Mouse (Mus musculus): ENCODE data around the gene Tut7.
A peak's percentile ranks its signal among the peaks of the same experiment; 100 is the strongest.
"Not testable (repeated sequence)": the region's sequence is repeated elsewhere in the genome, so short reads cannot be mapped to it uniquely, and the experiment has no call there.

Gene Tut7

GRCm38 (mm10) chr13:59741096-59741495 is 81.9 kb downstream of the Tut7 start:
- TF ChIP-seq CTCF (conservative IDR thresholded peaks at IDR 0.05; ENCODE audit: low read length), result no peak
- no peak for TF ChIP-seq POU5F1 (IDR thresholded peaks at IDR 0.05; ENCODE audit: borderline replicate concordance, low read length)
- no peak for TF ChIP-seq NANOG (IDR thresholded peaks at IDR 0.05; ENCODE audit: borderline replicate concordance, low read length)
- H3K27me3 ChIP-seq (ENCODE audit: insufficient read depth, low read length), result no peaks in the 10 kb centered on the region
- H3K4me1 ChIP-seq (replicated peaks; ENCODE audit: low read depth, low read length), result no peaks in the 10 kb centered on the region
- H3K4me3 ChIP-seq (replicated peaks; ENCODE audit: low read length), result no peak overlapping the region
- H3K9me3 ChIP-seq (ENCODE audit: low read length), result no peaks in the 10 kb centered on the region
- no peaks in the 10 kb centered on the region for H3K36me3 ChIP-seq (ENCODE audit: insufficient read depth, low read length)

DNA sequence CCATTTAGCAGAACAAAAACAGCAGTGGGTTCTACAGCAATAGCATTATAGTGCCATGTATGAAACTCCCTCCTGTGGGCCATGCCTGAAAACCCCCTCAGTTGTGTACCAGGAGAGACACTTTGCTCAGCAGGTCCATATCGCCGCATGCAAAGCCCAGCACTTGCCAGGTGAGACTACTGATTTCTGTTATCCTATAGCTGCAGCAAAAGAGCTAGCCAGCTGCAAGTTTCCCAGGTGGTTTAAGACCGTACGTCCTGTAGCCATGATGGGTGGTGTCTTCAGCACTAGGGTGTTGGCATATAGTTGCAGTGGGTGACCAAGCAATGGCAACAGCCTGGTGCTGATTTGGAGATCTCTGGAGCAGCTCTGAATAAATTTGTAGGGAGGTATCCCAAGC is 83.5 kb downstream of the Tut7 start:
- Histone ChIP-seq H3K9me3 (ENCODE audit: low read length) (no peaks in the 10 kb centered on the region), H3K4me1 (replicated peaks; ENCODE audit: low read depth, low read length) (peaks cover 13% of the 10 kb centered on the region), H3K4me3 (replicated peaks; ENCODE audit: low read length) (no peak overlapping the region), H3K27me3 (ENCODE audit: insufficient read depth, low read length) (no peaks in the 10 kb centered on the region), H3K36me3 (ENCODE audit: insufficient read depth, low read length) (no peaks in the 10 kb centered on the region)
- TF ChIP-seq CTCF (conservative IDR thresholded peaks at IDR 0.05; ENCODE audit: low read length), result no peak
- TF ChIP-seq POU5F1 (IDR thresholded peaks at IDR 0.05; ENCODE audit: borderline replicate concordance, low read length), result no peak
- no peak for TF ChIP-seq NANOG (IDR thresholded peaks at IDR 0.05; ENCODE audit: borderline replicate concordance, low read length)

DNA sequence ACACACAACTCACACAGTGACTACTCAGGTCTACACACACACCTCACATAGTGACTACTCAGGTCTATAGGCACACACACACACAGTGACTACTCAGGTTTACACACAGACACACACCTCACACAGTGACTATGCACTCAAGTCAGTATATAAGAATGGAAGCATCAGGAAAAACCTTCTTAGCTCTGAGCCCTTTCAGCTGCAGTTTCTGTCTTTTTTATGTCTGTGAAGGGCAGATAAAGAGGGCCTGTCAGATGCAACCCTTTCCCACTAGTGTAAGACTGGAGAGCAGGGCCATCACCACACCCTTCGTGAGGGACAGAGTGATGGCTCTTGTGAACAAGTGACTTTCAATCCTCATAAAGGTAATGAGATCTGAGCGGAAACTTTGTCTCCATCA is 84.5 kb downstream of the Tut7 start:
- Histone ChIP-seq H3K36me3 (ENCODE audit: insufficient read depth, low read length) (no peaks in the 10 kb centered on the region), H3K27me3 (ENCODE audit: insufficient read depth, low read length) (no peaks in the 10 kb centered on the region), H3K4me1 (replicated peaks; ENCODE audit: low read depth, low read length) (peaks cover 22% of the 10 kb centered on the region), H3K4me3 (replicated peaks; ENCODE audit: low read length) (no peak overlapping the region), H3K9me3 (ENCODE audit: low read length) (no peaks in the 10 kb centered on the region)
- TF ChIP-seq CTCF (conservative IDR thresholded peaks at IDR 0.05; ENCODE audit: low read length) (no peak), POU5F1 (IDR thresholded peaks at IDR 0.05; ENCODE audit: borderline replicate concordance, low read length) (no peak), NANOG (IDR thresholded peaks at IDR 0.05; ENCODE audit: borderline replicate concordance, low read length) (no peak)

GRCm38 (mm10) chr13:59735190-59735589 is 87.8 kb downstream of the Tut7 start:
- peaks cover 41% of the 10 kb centered on the region for H3K4me1 ChIP-seq (replicated peaks; ENCODE audit: low read depth, low read length)
- H3K36me3 ChIP-seq (ENCODE audit: insufficient read depth, low read length), result no peaks in the 10 kb centered on the region
- no peak for TF ChIP-seq NANOG (IDR thresholded peaks at IDR 0.05; ENCODE audit: borderline replicate concordance, low read length)
- TF ChIP-seq POU5F1 (IDR thresholded peaks at IDR 0.05; ENCODE audit: borderline replicate concordance, low read length), result no peak
- TF ChIP-seq CTCF (conservative IDR thresholded peaks at IDR 0.05; ENCODE audit: low read length), result no peak
- no peak overlapping the region for H3K4me3 ChIP-seq (replicated peaks; ENCODE audit: low read length)
- H3K9me3 ChIP-seq (ENCODE audit: low read length), result no peaks in the 10 kb centered on the region
- H3K27me3 ChIP-seq (ENCODE audit: insufficient read depth, low read length), result no peaks in the 10 kb centered on the region

DNA sequence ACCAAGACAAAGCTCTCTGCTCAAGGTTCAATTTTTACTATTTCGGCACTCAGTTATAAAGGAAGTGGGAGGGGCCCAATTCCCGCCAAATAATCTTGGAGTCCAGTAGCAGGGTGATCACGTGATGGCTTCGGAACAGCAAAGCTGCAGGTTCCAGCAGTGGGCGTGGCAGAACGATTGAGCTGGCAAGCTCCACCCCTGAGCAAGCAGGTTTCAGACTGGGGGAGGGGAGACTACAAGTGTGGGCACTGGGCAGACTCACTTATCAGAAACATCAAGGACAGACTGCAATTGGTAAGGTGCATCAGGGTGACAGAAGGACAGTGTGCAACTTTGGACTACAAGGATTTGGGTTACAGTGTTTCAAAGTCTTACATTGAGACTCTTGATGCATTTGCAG is 88.6 kb downstream of the Tut7 start:
- H3K36me3 ChIP-seq (ENCODE audit: insufficient read depth, low read length); H3K27me3 ChIP-seq (ENCODE audit: insufficient read depth, low read length); H3K9me3 ChIP-seq (ENCODE audit: low read length): not testable (repeated sequence)
- peaks cover 44% of the 10 kb centered on the region for H3K4me1 ChIP-seq (replicated peaks; ENCODE audit: low read depth, low read length)
- H3K4me3 ChIP-seq (replicated peaks; ENCODE audit: low read length), result peak overlapping the region; percentile 11; the same call in 1 of the 2 replicates

GRCm38 (mm10) chr13:59733936-59734335 is 89.0 kb downstream of the Tut7 start:
- no peaks in the 10 kb centered on the region for H3K9me3 ChIP-seq (ENCODE audit: low read length)
- no peak for TF ChIP-seq CTCF (conservative IDR thresholded peaks at IDR 0.05; ENCODE audit: low read length)
- TF ChIP-seq POU5F1 (IDR thresholded peaks at IDR 0.05; ENCODE audit: borderline replicate concordance, low read length), result no peak
- no peak for TF ChIP-seq NANOG (IDR thresholded peaks at IDR 0.05; ENCODE audit: borderline replicate concordance, low read length)
- peaks cover 44% of the 10 kb centered on the region for H3K4me1 ChIP-seq (replicated peaks; ENCODE audit: low read depth, low read length)
- no peaks in the 10 kb centered on the region for H3K36me3 ChIP-seq (ENCODE audit: insufficient read depth, low read length)
- no peak overlapping the region for H3K4me3 ChIP-seq (replicated peaks; ENCODE audit: low read length)
- H3K27me3 ChIP-seq (ENCODE audit: insufficient read depth, low read length), result no peaks in the 10 kb centered on the region

DNA sequence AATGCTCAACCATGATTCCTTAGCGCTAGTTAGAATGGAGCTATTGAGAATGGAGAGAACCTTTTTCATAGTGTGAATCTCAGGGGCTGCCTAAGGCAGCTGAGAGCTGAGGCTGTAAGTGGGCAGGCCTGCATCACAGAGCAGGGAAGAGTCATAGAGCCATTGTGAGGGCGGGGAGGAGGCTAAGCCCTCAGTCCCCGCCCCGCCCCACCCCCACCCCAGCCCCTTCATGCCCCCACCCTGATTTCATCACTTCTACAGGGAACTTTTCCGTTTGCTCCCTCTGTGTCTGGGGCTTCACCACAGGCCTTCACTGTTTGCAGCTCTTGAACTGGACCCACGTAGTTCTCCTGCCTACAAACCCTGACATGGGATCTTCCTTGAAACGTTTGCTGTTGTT is 91.3 kb downstream of the Tut7 start, which contains the start of gene Spata31d1d:
Gene Spata31d1d, minus strand, starts transcription at position 101 of the 400 bp plus-strand sequence.
- no peaks in the 10 kb centered on the region for H3K36me3 ChIP-seq (ENCODE audit: insufficient read depth, low read length)
- peaks cover 67% of the 10 kb centered on the region for H3K4me1 ChIP-seq (replicated peaks; ENCODE audit: low read depth, low read length)
- H3K27me3 ChIP-seq (ENCODE audit: insufficient read depth, low read length), result peaks cover 5% of the 10 kb centered on the region; the same call in 1 of the 2 replicates
- H3K4me3 ChIP-seq (replicated peaks; ENCODE audit: low read length), result no peak within 1 kb of the TSS
- no peaks in the 10 kb centered on the region for H3K9me3 ChIP-seq (ENCODE audit: low read length)
- TF ChIP-seq POU5F1 (IDR thresholded peaks at IDR 0.05; ENCODE audit: borderline replicate concordance, low read length), result no peak
- TF ChIP-seq CTCF (conservative IDR thresholded peaks at IDR 0.05; ENCODE audit: low read length), result no peak

DNA sequence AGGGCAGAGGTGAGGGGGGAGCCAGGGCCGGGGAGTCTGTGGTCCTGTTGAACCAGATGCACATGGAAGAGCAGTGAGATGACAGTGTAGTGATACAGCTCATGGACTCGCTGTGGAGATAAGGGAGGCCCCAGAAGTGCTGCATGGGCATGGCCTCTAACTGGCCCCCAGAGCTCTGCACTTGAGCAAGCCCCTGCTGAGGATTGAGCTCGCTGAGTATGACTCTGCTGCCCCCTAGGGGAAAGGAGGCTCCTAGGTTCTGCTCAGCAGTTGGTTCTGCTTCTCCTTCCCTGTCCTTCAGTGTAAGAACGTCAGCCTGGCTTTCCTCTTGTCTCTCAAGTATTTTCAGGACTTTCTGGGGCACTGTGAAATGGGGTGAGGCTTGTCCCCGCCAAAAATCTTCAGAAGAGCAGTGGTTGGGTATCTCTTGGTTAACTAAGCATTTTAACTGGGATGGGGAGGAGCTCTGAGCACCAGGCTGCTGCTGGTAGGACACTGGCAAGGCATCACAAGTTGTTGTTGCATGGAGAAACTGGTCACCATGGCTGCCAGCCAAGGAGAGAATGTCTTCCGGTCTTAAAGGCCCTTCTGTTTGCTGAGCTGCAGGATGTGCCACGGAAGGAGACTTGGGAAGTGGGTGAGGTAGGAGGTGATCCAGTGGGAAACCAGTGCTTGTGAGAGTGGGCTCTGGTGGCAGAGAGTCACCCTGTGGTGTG is 94.4 kb downstream of the Tut7 start:
- peak overlapping the region; percentile 27; the same call in 1 of the 2 replicates for H3K4me3 ChIP-seq (replicated peaks; ENCODE audit: low read length)
- TF ChIP-seq NANOG (IDR thresholded peaks at IDR 0.05; ENCODE audit: borderline replicate concordance, low read length), result no peak
- TF ChIP-seq CTCF (conservative IDR thresholded peaks at IDR 0.05; ENCODE audit: low read length), result peak; percentile 88
- peaks cover 16% of the 10 kb centered on the region for H3K27me3 ChIP-seq (ENCODE audit: insufficient read depth, low read length)
- no peaks in the 10 kb centered on the region for H3K9me3 ChIP-seq (ENCODE audit: low read length)
- no peaks in the 10 kb centered on the region for H3K36me3 ChIP-seq (ENCODE audit: insufficient read depth, low read length)
- H3K4me1 ChIP-seq (replicated peaks; ENCODE audit: low read depth, low read length), result peaks cover 73% of the 10 kb centered on the region
